In genomic region chr16:21827153-21827552, GRCm38 (mm10) we compare ENCODE assay signal across 12 mouse cellular contexts. TPM values are rescaled to one million over a fixed set of nuclear protein-coding genes. Genes with fewer than 3 reads are reported as not detected.
DNase-seq lines count a peak whose midpoint lies in the region; ATAC-seq lines count a peak whose summit lies in the region.
"Had no signal": no experiment of that assay in that cellular context is flagged by ENCODE, and none has a peak within 500 bp of the region (broad histone marks: within the 10 kb centered on the region; RNA-seq: fewer than 3 reads in every experiment).

No protein-coding gene starts in this region.

- H3K4me1 ChIP-seq in midbrain, embryonic 13.5 days (replicated peaks), result no peaks in the 10 kb centered on the region
- no peaks in the 10 kb centered on the region for H3K4me1 ChIP-seq in midbrain, embryonic 11.5 days (ENCODE audit: control insufficient read depth, insufficient read depth, low read length)
- peaks cover 14% of the 10 kb centered on the region for H3K4me1 ChIP-seq in limb, embryonic 12.5 days (replicated peaks)
- H3K4me1 ChIP-seq: neural tube, embryonic 12.5 days had no signal

- no peak for ATAC-seq in midbrain, embryonic 13.5 days
- no peak for ATAC-seq in midbrain, embryonic 11.5 days (ENCODE audit: low FRiP score)
- ATAC-seq in limb, embryonic 12.5 days (ENCODE audit: insufficient number of reproducible peaks, insufficient read depth, low FRiP score, low TSS enrichment, low read depth), result no peak

- WGBS in midbrain, embryonic 13.5 days, result 82% methylated on average over 4 of the region's 4 CpGs
- WGBS in midbrain, embryonic 11.5 days, result 86% methylated on average over 4 of the region's 4 CpGs
- 48% methylated on average over 4 of the region's 4 CpGs for WGBS in limb, embryonic 12.5 days

- no peaks in the 10 kb centered on the region for H3K9me3 ChIP-seq in midbrain, embryonic 13.5 days
- no peaks in the 10 kb centered on the region for H3K9me3 ChIP-seq in midbrain, embryonic 11.5 days (ENCODE audit: control insufficient read depth, low read length)
- H3K9me3 ChIP-seq in limb, embryonic 12.5 days, result no peaks in the 10 kb centered on the region
- H3K9me3 ChIP-seq: neural tube, embryonic 12.5 days had no signal

- H3K4me3 ChIP-seq in midbrain, embryonic 13.5 days (replicated peaks), result no peak overlapping the region
- no peak overlapping the region for H3K4me3 ChIP-seq in midbrain, embryonic 11.5 days (ENCODE audit: low read depth, low read length)
- H3K4me3 ChIP-seq in limb, embryonic 12.5 days (replicated peaks), result no peak overlapping the region
- H3K4me3 ChIP-seq: neural tube, embryonic 12.5 days had no signal

- H3K27ac ChIP-seq in midbrain, embryonic 13.5 days, result peak overlapping the region; percentile 14; the same call in 1 of the 2 replicates
- H3K27ac ChIP-seq in midbrain, embryonic 11.5 days (ENCODE audit: low read depth, low read length), result no peak overlapping the region
- peak overlapping the region; percentile 78 for H3K27ac ChIP-seq in limb, embryonic 12.5 days
- H3K27ac ChIP-seq: neural tube, embryonic 12.5 days had no signal

- no peak overlapping the region for H3K4me2 ChIP-seq in midbrain, embryonic 13.5 days (replicated peaks)
- no peak overlapping the region for H3K4me2 ChIP-seq in midbrain, embryonic 11.5 days
- H3K4me2 ChIP-seq in limb, embryonic 12.5 days, result no peak overlapping the region
- H3K4me2 ChIP-seq: neural tube, embryonic 12.5 days had no signal

- H3K9ac ChIP-seq in midbrain, embryonic 13.5 days (replicated peaks), result no peak overlapping the region
- H3K9ac ChIP-seq in midbrain, embryonic 11.5 days (ENCODE audit: low read length), result no peak overlapping the region
- no peak overlapping the region for H3K9ac ChIP-seq in limb, embryonic 12.5 days (replicated peaks)
- H3K9ac ChIP-seq: neural tube, embryonic 12.5 days had no signal

- H3K27me3 ChIP-seq in midbrain, embryonic 13.5 days, result no peaks in the 10 kb centered on the region
- H3K27me3 ChIP-seq in midbrain, embryonic 11.5 days (ENCODE audit: control insufficient read depth, insufficient read depth, low read length), result no peaks in the 10 kb centered on the region
- H3K27me3 ChIP-seq in limb, embryonic 12.5 days, result no peaks in the 10 kb centered on the region
- H3K27me3 ChIP-seq: neural tube, embryonic 12.5 days had no signal

- no peak for DNase-seq in midbrain, embryonic 11.5 days (ENCODE audit: low spot score, missing footprints)
- peak; percentile 65 for DNase-seq in kidney, adult 11 months
- no peak for DNase-seq in urinary bladder, postnatal 25 days (ENCODE audit: low spot score)
- no peak for DNase-seq in embryo, embryonic 9.5 days (ENCODE audit: extremely low spot score)
- DNase-seq in neural tube, embryonic 10.5 days (ENCODE audit: extremely low spot score, low spot score), result no peak
- DNase-seq: adrenal gland, postnatal 36 days; cerebellum, adult 9-11 months; gastrocnemius, postnatal 10 days; right cerebral cortex, postnatal 4 days had no signal

- H3K36me3 ChIP-seq in midbrain, embryonic 13.5 days, result no peaks in the 10 kb centered on the region
- H3K36me3 ChIP-seq in midbrain, embryonic 11.5 days (ENCODE audit: control insufficient read depth, insufficient read depth, low read length), result no peaks in the 10 kb centered on the region
- no peaks in the 10 kb centered on the region for H3K36me3 ChIP-seq in limb, embryonic 12.5 days
- H3K36me3 ChIP-seq: neural tube, embryonic 12.5 days had no signal

RNA-seq across cellular contexts. Expression of gene Map3k13, which starts 33.0 kb away (rescaled TPM):
- polyA plus RNA-seq in midbrain, embryonic 13.5 days (2015; fragmentation: Nextera tagmentation; extraction: Ambion mirVana), result 7.6 and 8.3 TPM in 2 replicates
- polyA plus RNA-seq in midbrain, embryonic 11.5 days (2014; fragmentation: Nextera tagmentation; extraction: Ambion mirVana), result 5.1 and 7.0 TPM in 2 replicates
- polyA plus RNA-seq in limb, embryonic 12.5 days (2016; fragmentation: Nextera tagmentation; extraction: Ambion mirVana), result 1.1 and 1.2 TPM in 2 replicates

RNA-seq across cellular contexts. Expression of gene Ehhadh, which starts 39.5 kb away (rescaled TPM):
- 1.2 and 1.3 TPM in 2 replicates for polyA plus RNA-seq in midbrain, embryonic 13.5 days (2015; fragmentation: Nextera tagmentation; extraction: Ambion mirVana)
- 1.9 and 2.0 TPM in 2 replicates for polyA plus RNA-seq in midbrain, embryonic 11.5 days (2014; fragmentation: Nextera tagmentation; extraction: Ambion mirVana)
- 2.4 and 2.6 TPM in 2 replicates for polyA plus RNA-seq in limb, embryonic 12.5 days (2016; fragmentation: Nextera tagmentation; extraction: Ambion mirVana)
